Mouse (Mus musculus): ENCODE data around the gene Pde6h. TPM values are rescaled to one million over a fixed set of nuclear protein-coding genes. Genes with fewer than 3 reads are reported as not detected.

The Pde6h gene
- polyA plus RNA-seq, 1 experiment: not detected

DNA sequence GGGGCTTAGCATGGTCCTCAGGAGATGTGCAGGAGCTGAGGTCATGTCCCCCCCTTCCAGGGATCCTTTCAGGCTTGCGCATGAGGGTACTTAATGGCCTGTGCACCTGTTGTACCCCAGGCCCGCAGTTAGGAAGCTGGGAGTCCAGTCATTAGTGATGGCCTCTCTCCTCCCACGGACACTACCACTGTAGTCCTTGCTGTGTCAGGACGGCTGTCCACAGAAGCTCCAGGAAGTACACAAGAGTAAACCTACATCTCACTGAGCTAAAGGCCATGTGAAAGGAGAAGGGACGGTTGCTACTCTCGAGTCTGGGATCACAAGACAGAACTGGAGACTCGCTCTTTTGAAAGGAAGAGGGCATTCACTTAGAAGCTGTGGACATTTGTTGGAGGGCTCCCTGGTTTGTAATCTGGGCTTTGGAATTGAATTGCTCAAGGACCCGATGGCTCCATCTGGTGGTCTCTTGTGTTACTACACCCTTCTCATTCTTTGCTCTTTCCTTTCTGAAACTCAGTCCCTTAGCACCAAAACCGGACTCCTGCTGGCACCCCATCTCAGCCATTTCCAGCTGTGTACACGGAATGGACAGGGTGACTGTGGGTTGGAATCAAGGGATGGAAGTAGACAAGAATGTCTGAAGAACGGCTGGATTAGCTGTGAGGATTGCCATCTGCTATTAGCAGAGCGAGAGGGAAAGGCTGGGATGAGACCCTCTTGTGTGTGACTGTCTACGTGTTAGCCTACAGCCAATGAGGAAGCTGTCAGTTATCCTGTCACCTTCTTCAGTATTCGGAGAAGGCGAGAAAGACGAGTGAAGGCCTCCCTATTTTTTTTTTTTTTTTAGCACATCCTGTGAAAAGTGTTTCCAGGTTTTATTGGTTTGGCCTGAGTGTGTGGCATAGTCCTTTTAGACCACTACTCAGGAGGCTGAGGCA, 3.0 kb upstream of the Pde6h start:
- Histone ChIP-seq H3K27me3 (ENCODE audit: control insufficient read depth) (no peaks in the 10 kb centered on the region), H3K4me1 (ENCODE audit: control insufficient read depth) (no peaks in the 10 kb centered on the region), H3K4me3 (replicated peaks) (no peak overlapping the region), H3K9me3 (ENCODE audit: control insufficient read depth, low read length) (no peaks in the 10 kb centered on the region), H3K36me3 (ENCODE audit: control insufficient read depth) (no peaks in the 10 kb centered on the region)
- TF ChIP-seq GATA1 (IDR thresholded peaks at IDR 0.05; ENCODE audit: low read length) (no peak), TAL1 (IDR thresholded peaks at IDR 0.05; ENCODE audit: low read length) (no peak)

DNA sequence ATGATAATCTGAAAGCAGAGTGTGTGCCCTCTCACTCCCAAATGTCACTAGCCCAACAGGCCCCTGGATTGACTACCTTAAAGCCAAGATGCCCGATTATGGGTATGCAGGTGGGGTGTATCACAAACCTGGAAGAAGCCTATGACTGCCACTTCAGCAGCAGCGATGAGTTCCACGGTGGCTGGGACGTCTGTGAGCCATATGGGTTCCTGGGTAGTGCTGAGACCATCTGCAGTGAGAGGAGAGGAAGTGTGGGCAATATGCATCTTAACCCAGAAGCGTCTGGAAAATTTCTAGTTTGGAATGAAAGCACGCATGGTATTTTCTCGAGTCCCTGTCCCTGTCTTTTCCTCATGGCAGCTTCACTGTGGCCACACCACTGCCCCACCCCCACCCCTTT, 2.0 kb upstream of the Pde6h start:
- H3K36me3 ChIP-seq (ENCODE audit: control insufficient read depth): no peaks in the 10 kb centered on the region
- no peak overlapping the region for H3K4me3 ChIP-seq (replicated peaks)
- TF ChIP-seq TAL1 (IDR thresholded peaks at IDR 0.05; ENCODE audit: low read length) (no peak), GATA1 (IDR thresholded peaks at IDR 0.05; ENCODE audit: low read length) (no peak)
- no peaks in the 10 kb centered on the region for H3K27me3 ChIP-seq (ENCODE audit: control insufficient read depth)
- H3K4me1 ChIP-seq (ENCODE audit: control insufficient read depth): no peaks in the 10 kb centered on the region
- no peaks in the 10 kb centered on the region for H3K9me3 ChIP-seq (ENCODE audit: control insufficient read depth, low read length)

DNA sequence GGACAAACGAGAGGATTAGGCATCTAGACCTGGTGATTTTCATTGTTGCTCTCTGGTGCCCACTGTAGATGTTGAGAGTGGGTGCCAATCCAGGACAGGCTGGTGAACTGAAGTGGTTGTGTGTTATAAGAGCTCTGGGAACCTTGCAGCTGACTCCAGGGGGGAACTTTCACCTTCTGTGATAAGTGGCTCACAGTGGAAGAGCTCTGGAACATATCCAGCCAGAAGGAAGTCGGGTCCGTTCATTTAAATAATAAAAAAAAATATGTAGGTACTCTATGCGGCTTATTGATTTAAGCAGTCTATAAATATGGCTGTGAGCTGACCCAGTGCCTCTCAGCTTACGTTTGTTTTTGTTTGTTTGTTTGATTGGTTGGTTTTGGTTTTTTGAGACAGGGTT, 1.6 kb upstream of the Pde6h start, which contains the start of gene Erp27:
Gene Erp27, minus strand, starts transcription at position 101 of the 400 bp plus-strand sequence.
- Histone ChIP-seq H3K4me1 (ENCODE audit: control insufficient read depth) (no peaks in the 10 kb centered on the region), H3K4me3 (replicated peaks) (no peak within 1 kb of the TSS), H3K9me3 (ENCODE audit: control insufficient read depth, low read length) (no peaks in the 10 kb centered on the region), H3K36me3 (ENCODE audit: control insufficient read depth) (no peaks in the 10 kb centered on the region), H3K27me3 (ENCODE audit: control insufficient read depth) (no peaks in the 10 kb centered on the region)
- no peak for TF ChIP-seq TAL1 (IDR thresholded peaks at IDR 0.05; ENCODE audit: low read length)
- no peak for TF ChIP-seq GATA1 (IDR thresholded peaks at IDR 0.05; ENCODE audit: low read length)

DNA sequence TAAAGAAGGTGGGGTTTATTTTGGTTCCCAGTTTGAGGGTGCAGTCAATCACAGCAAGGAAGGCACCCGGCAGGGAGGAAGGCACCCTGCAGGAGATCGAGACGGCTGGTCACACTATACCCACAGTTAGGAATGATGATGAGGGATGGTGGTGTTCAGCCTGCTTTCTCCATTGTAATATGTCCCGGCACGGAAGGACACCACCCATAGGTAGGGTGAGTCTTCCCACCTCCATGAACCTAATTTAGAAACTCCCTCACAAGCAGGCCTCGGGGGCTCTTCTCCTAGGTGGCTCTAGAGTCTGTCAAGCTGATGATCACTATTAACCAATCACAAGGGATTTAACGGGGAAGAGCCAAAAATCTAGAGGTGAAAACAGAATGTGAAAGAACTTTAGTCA, 761 bp upstream of the Pde6h start:
- H3K4me1 ChIP-seq (ENCODE audit: control insufficient read depth): no peaks in the 10 kb centered on the region
- H3K27me3 ChIP-seq (ENCODE audit: control insufficient read depth): no peaks in the 10 kb centered on the region
- H3K36me3 ChIP-seq (ENCODE audit: control insufficient read depth): no peaks in the 10 kb centered on the region
- H3K9me3 ChIP-seq (ENCODE audit: control insufficient read depth, low read length): no peaks in the 10 kb centered on the region
- TF ChIP-seq GATA1 (IDR thresholded peaks at IDR 0.05; ENCODE audit: low read length) (no peak), TAL1 (IDR thresholded peaks at IDR 0.05; ENCODE audit: low read length) (no peak)
- no peak overlapping the region for H3K4me3 ChIP-seq (replicated peaks)

DNA sequence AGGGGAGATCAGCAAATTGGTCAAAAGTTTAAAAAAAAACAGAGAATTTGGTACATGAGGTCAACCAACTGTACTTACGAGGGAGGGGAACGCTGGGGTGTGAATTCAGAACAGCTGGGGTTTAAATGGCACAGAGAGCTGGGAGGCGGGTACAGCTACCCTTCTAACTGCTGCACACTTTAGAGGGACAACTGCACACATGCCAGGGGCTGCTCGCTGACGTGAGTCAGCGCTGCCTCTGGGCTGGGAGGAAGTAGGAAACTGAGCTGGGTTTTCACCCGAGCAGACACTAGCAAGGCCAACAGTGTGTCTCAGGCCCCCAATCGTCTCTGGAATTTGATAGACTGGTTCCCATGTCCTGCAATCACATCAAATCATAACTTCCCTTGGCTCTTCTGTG, 1.4 kb downstream of the Pde6h start:
- TF ChIP-seq GATA1 (IDR thresholded peaks at IDR 0.05; ENCODE audit: low read length) (no peak), TAL1 (IDR thresholded peaks at IDR 0.05; ENCODE audit: low read length) (no peak)
- no peak overlapping the region for H3K4me3 ChIP-seq (replicated peaks)
- no peaks in the 10 kb centered on the region for H3K9me3 ChIP-seq (ENCODE audit: control insufficient read depth, low read length)
- H3K36me3 ChIP-seq (ENCODE audit: control insufficient read depth): no peaks in the 10 kb centered on the region
- no peaks in the 10 kb centered on the region for H3K27me3 ChIP-seq (ENCODE audit: control insufficient read depth)
- H3K4me1 ChIP-seq (ENCODE audit: control insufficient read depth): no peaks in the 10 kb centered on the region; the same call in 1 of the 2 replicates

DNA sequence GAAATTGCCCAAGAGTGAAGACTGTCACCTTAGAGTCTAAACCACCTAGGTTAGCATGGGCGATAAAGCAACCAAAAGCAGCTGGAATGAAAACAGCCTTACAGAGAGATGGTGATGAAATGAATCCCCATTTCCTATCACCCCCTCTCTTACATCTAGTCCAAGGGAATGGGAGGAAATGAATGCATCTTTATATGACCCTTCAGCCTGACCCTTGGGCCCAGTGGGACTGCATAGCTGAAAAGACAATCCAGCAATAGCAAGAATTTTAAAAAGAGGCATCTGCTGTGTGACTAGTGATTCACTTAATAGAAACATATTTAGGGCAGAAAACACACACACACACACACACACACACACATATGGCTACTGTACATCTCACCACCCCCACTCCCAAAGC, 4.0 kb downstream of the Pde6h start:
- H3K36me3 ChIP-seq (ENCODE audit: control insufficient read depth): no peaks in the 10 kb centered on the region

DNA sequence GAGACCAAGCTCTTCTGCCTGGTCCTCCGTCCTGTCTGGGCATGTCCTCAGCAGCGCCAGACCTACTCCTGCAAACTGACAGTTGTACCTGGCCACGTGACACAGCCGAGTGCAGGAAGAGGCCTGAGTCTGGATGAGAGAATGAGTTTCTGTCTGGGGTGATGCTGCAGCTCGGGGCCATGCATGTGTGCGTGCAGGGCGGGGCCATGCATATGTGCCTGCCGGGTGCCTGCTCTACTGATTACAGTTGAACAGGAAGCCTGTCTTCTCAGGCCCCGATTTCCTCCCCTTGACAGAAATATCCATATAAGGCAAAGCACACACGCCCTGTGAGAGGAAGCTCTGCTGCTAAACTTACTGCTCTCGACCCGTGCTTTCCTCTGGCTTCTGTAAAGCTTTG, 7.0 kb downstream of the Pde6h start:
- H3K9me3 ChIP-seq (ENCODE audit: control insufficient read depth, low read length): no peaks in the 10 kb centered on the region
- no peak overlapping the region for H3K4me3 ChIP-seq (replicated peaks)
- H3K36me3 ChIP-seq (ENCODE audit: control insufficient read depth): no peaks in the 10 kb centered on the region
- peaks cover 2% of the 10 kb centered on the region for H3K4me1 ChIP-seq (ENCODE audit: control insufficient read depth)
- H3K27me3 ChIP-seq (ENCODE audit: control insufficient read depth): no peaks in the 10 kb centered on the region
- no peak for TF ChIP-seq GATA1 (IDR thresholded peaks at IDR 0.05; ENCODE audit: low read length)
- TF ChIP-seq TAL1 (IDR thresholded peaks at IDR 0.05; ENCODE audit: low read length): no peak

More for the DNA sequence above, 4.0 kb downstream of the Pde6h start:
- Histone ChIP-seq H3K4me1 (ENCODE audit: control insufficient read depth) (peaks cover 2% of the 10 kb centered on the region), H3K27me3 (ENCODE audit: control insufficient read depth) (no peaks in the 10 kb centered on the region), H3K4me3 (replicated peaks) (no peak overlapping the region), H3K9me3 (ENCODE audit: control insufficient read depth, low read length) (no peaks in the 10 kb centered on the region)
- TF ChIP-seq GATA1 (IDR thresholded peaks at IDR 0.05; ENCODE audit: low read length) (no peak), TAL1 (IDR thresholded peaks at IDR 0.05; ENCODE audit: low read length) (no peak)

DNA sequence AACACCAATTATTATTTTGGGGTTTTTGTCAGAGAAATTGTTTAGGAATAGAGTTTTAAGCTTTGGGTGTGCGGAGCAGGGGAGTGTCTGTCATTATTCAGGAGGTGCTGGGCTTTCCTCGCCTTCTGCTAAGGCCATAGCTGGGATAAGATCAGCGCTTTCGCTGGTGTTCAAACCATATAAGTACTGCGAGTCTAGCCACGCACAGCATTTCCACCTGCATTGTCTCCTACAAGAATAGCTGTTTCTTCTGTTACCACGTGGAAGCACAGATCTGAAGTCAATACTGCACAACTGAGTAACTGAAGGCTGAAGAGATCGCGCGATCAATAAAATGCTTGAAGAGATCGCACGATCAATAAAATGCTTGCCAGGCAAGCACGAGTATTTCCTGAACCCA, 7.6 kb downstream of the Pde6h start:
- no peaks in the 10 kb centered on the region for H3K36me3 ChIP-seq (ENCODE audit: control insufficient read depth)
- H3K9me3 ChIP-seq (ENCODE audit: control insufficient read depth, low read length): no peaks in the 10 kb centered on the region
- no peaks in the 10 kb centered on the region for H3K27me3 ChIP-seq (ENCODE audit: control insufficient read depth)
- TF ChIP-seq TAL1 (IDR thresholded peaks at IDR 0.05; ENCODE audit: low read length): no peak
- TF ChIP-seq GATA1 (IDR thresholded peaks at IDR 0.05; ENCODE audit: low read length): no peak
- peaks cover 2% of the 10 kb centered on the region for H3K4me1 ChIP-seq (ENCODE audit: control insufficient read depth)
- H3K4me3 ChIP-seq (replicated peaks): no peak overlapping the region

DNA sequence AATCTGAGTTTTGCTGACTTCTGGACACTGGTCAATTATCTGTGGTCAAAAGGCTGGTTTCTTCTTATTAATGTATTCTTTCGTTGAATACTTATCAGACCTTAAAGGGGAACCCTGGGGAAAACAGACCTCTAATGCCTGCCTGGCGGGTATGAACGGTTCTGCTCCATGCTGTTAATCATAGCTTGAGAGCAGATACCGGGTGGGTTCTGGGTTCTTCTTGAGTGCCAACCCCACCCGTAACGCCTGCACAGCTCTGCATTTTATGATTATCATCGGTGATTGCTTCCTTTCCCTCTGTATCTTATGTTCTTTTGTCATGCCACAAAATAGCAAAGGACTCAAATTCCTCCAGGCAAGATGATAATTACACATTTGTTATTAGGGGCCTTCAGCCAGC, 10.4 kb downstream of the Pde6h start:
- no peaks in the 10 kb centered on the region for H3K9me3 ChIP-seq (ENCODE audit: control insufficient read depth, low read length)
- peaks cover 2% of the 10 kb centered on the region for H3K4me1 ChIP-seq (ENCODE audit: control insufficient read depth)
- H3K36me3 ChIP-seq (ENCODE audit: control insufficient read depth): no peaks in the 10 kb centered on the region
- TF ChIP-seq TAL1 (IDR thresholded peaks at IDR 0.05; ENCODE audit: low read length) (no peak), GATA1 (IDR thresholded peaks at IDR 0.05; ENCODE audit: low read length) (no peak)
- H3K4me3 ChIP-seq (replicated peaks): no peak overlapping the region
- H3K27me3 ChIP-seq (ENCODE audit: control insufficient read depth): no peaks in the 10 kb centered on the region

Data from erythroblast, embryonic 14.5 days (primary cell).